Mouse (Mus musculus): ENCODE results near the gene Acvrl1.

DNA sequence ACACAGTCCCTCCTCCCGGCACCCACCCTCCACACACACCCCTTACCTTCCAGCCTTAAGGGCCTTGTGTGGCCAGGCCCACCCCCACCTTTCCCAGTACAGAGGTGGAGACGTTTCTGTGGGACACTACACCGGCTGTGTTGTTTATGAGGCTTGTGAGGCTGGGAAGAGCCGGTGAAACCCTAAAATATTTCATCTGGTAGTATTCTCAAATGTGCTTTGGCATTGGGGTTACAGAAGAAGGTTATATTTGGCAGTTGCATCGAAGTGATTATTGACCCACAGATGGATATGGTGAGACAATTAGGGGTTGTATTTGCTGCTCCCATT is 46.8 kb downstream of the Acvrl1 start:
- TF ChIP-seq POLR2A (IDR thresholded peaks at IDR 0.05; ENCODE audit: control insufficient read depth, low read depth, low read length) (no peak), CTCF (IDR thresholded peaks at IDR 0.05; ENCODE audit: control insufficient read depth, insufficient read depth, insufficient replicate concordance, low read depth, low read length) (no peak)

Measured in testis, adult 2 months (tissue).